Mouse (Mus musculus): ENCODE measurements around the gene Defb46. TPM values are rescaled to one million over a fixed set of nuclear protein-coding genes. Genes with fewer than 3 reads are reported as not detected.

Gene Defb46
- polyA plus RNA-seq (2017; shearing (Covaris generic)): not detected

GRCm38 (mm10) chr8:19239616-19240015, at the start of gene Defb46:
Gene Defb46 (plus strand): TSS chr8:19239916.

DNA sequence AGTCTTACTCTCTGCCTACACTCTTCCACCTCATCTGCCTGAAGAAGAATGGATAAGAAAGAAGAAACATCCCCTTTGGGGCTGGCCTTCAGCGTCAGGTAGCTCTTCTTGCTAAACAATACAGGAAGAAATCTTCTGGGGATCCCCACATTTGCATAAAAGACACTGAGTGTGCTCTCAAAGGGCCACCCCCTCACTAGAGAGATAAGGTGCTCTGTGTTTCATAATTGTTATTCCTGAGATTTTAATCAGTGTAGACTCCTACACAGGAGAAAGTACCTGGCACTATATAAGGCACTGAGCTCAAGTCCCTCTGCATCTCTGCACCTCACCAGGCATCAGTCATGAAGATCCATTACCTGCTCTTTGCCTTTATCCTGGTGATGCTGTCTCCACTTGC, 14.6 kb upstream of the Defb46 start, which contains the start of gene Defb6:
TSS of gene Defb6 (plus strand) at position 318 of the 400 bp plus-strand sequence.

GRCm38 (mm10) chr8:19247280-19247679, 7.6 kb downstream of the Defb46 start, which contains the start of gene Defb5:
Gene Defb5 (plus strand): TSS chr8:19247580.

Other genes with a start within 250 kb of the Defb46 start
- not detected for gene Defb37, start 248.9 kb upstream of the Defb46 start, polyA plus RNA-seq (2017; shearing (Covaris generic))
- gene Defb38, start 213.3 kb upstream of the Defb46 start, polyA plus RNA-seq (2017; shearing (Covaris generic)): not detected
- gene Defb39, start 175.1 kb upstream of the Defb46 start, polyA plus RNA-seq (2017; shearing (Covaris generic)): not detected
- not detected for gene Defb12, start 125.1 kb upstream of the Defb46 start, polyA plus RNA-seq (2017; shearing (Covaris generic))
- not detected for gene Defb34, start 116.2 kb upstream of the Defb46 start, polyA plus RNA-seq (2017; shearing (Covaris generic))
- not detected for gene Gm45826, start 99.1 kb upstream of the Defb46 start, polyA plus RNA-seq (2017; shearing (Covaris generic))
- not detected for gene Defb14, start 45.6 kb upstream of the Defb46 start, polyA plus RNA-seq (2017; shearing (Covaris generic))
- not detected for gene Defb4, start 41.2 kb upstream of the Defb46 start, polyA plus RNA-seq (2017; shearing (Covaris generic))
- not detected for gene Defb6, start 14.4 kb upstream of the Defb46 start, polyA plus RNA-seq (2017; shearing (Covaris generic))
- gene Defb5, start 7.7 kb downstream of the Defb46 start, polyA plus RNA-seq (2017; shearing (Covaris generic)): not detected
- gene Defb3, start 53.4 kb downstream of the Defb46 start, polyA plus RNA-seq (2017; shearing (Covaris generic)): not detected
- gene Defb8, start 207.7 kb downstream of the Defb46 start, polyA plus RNA-seq (2017; shearing (Covaris generic)): not detected